Mouse (Mus musculus): ENCODE data around the gene Srebf2.

- TF ChIP-seq CTCF (IDR thresholded peaks at IDR 0.05; ENCODE audit: control insufficient read depth, insufficient read depth, insufficient read length) = no peak
- no peak for TF ChIP-seq MYOD1 (IDR thresholded peaks at IDR 0.05; ENCODE audit: control insufficient read depth, insufficient read length, low read depth)
These were observed 9.9 kb downstream of the Srebf2 start for GRCm38 (mm10) chr15:82156902-82157301.

Data from C2C12 (cell line).